Mouse (Mus musculus) liver, adult 2 months (tissue): ENCODE data around the gene Zfp958.

ENCODE experiments used
- CTCF ChIP-seq: fragments of 200-500 bp; IDR thresholded peaks from 2 replicates; pipeline ENCODE4 v1.5.1; 2011; ENCODE audit warnings: low read depth, low read length, control low read depth
- POLR2A ChIP-seq: fragments of 200-500 bp; IDR thresholded peaks from 2 replicates; pipeline ENCODE4 v1.6.1; 2011; ENCODE audit warnings: low read length, control low read depth; ENCODE audit not compliant: insufficient read depth; ENCODE audit errors: extremely low read depth

DNA sequence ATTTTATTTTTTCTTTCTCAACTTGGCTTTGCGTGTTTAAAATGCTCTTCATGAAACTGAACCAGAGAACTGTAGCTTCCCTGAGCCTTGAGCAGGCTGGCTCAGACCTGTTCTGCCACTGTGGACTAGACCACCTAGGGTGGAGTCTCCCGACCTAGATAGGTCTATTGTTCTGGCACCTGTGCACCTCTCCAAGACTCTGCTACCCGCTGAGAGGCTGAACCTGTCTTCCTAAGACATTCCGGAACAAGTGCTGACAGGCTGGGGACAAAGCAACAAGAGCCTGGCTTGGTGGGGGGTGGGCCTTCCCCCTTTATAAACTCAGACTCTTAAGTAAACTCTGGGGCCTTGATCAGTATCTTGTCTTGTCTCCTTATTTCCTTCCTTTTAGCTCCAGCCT, 26.6 kb upstream of the Zfp958 start:
- no peak for TF ChIP-seq CTCF
- no peak for TF ChIP-seq POLR2A
